Mouse (Mus musculus) cerebellum, postnatal 36 days (tissue): ENCODE data around the gene Trappc2.

Experiments
- DNase-seq, 2 experiments: peaks; one replicate each; pipeline ENCODE4 v3.0.0; 2021 to 2022; ENCODE audit warnings: mixed read lengths in 2 of 2

Gene Trappc2

GRCm38 (mm10) chrX:166440036-166440615 lies at the start of gene Trappc2:
Gene Trappc2 (plus strand): TSS chrX:166440574.
- DNase-seq = peak; percentile 32 to 43

GRCm38 (mm10) chrX:166393753-166394152 lies 46.6 kb upstream of the Trappc2 start:
- DNase-seq = no peak

- DNase-seq = no peak
Measured at GRCm38 (mm10) chrX:166407865-166408264, 32.5 kb upstream of the Trappc2 start.

GRCm38 (mm10) chrX:166416196-166416595 lies 24.2 kb upstream of the Trappc2 start:
- peak; percentile 45 for DNase-seq

- no peak for DNase-seq
Measured at GRCm38 (mm10) chrX:166434812-166435211, 5.6 kb upstream of the Trappc2 start.

- peak; percentile 88 to 89 for DNase-seq
Measured at GRCm38 (mm10) chrX:166440616-166441063, 266 bp downstream of the Trappc2 start, which contains the start of gene Ofd1. Gene Ofd1 (minus strand): TSS chrX:166440704.

GRCm38 (mm10) chrX:166444552-166444951 lies 4.2 kb downstream of the Trappc2 start:
- no peak for DNase-seq

- DNase-seq = no peak
Measured at GRCm38 (mm10) chrX:166453532-166453931, 13.2 kb downstream of the Trappc2 start.

GRCm38 (mm10) chrX:166454331-166454730 lies 14.0 kb downstream of the Trappc2 start:
- no peak for DNase-seq

GRCm38 (mm10) chrX:166455525-166455924 lies 15.2 kb downstream of the Trappc2 start:
- DNase-seq = no peak

- no peak for DNase-seq
Measured at GRCm38 (mm10) chrX:166468321-166468720, 27.9 kb downstream of the Trappc2 start.

GRCm38 (mm10) chrX:166472612-166473011 lies 32.2 kb downstream of the Trappc2 start:
- DNase-seq = no peak

GRCm38 (mm10) chrX:166477393-166477792 lies 37.0 kb downstream of the Trappc2 start:
- no peak for DNase-seq

GRCm38 (mm10) chrX:166478631-166479364 lies 38.4 kb downstream of the Trappc2 start:
- DNase-seq = no peak

GRCm38 (mm10) chrX:166479365-166479983 lies 39.1 kb downstream of the Trappc2 start, which contains the start of gene Rab9:
Gene Rab9 (minus strand): TSS chrX:166479867.
- DNase-seq = peak; percentile 81 to 90

- no peak for DNase-seq
Measured at GRCm38 (mm10) chrX:166495052-166495451, 54.7 kb downstream of the Trappc2 start.

- DNase-seq = no peak
Measured at GRCm38 (mm10) chrX:166497771-166498170, 57.4 kb downstream of the Trappc2 start.

GRCm38 (mm10) chrX:166499496-166500190 lies 59.3 kb downstream of the Trappc2 start:
- DNase-seq = no peak
